Mouse (Mus musculus): Measurements from ENCODE around the gene Tmem206.

Tmem206 gene

GRCm38 (mm10) chr1:191356936-191357335, 31.2 kb downstream of the Tmem206 start:
- DNase-seq, result no peak

- no peak for DNase-seq
Observed at GRCm38 (mm10) chr1:191359478-191359877, 33.8 kb downstream of the Tmem206 start.

- no peak for DNase-seq
Observed at GRCm38 (mm10) chr1:191362412-191362811, 36.7 kb downstream of the Tmem206 start.

- DNase-seq, result peak; percentile 65 to 71
Observed at GRCm38 (mm10) chr1:191364477-191364876, 38.8 kb downstream of the Tmem206 start.

GRCm38 (mm10) chr1:191368193-191368592, 42.5 kb downstream of the Tmem206 start:
- no peak for DNase-seq

- DNase-seq, result no peak
Observed at GRCm38 (mm10) chr1:191369140-191369539, 43.4 kb downstream of the Tmem206 start.

GRCm38 (mm10) chr1:191374993-191375643, 49.4 kb downstream of the Tmem206 start:
- DNase-seq, result no peak

- no peak for DNase-seq
Observed at GRCm38 (mm10) chr1:191375644-191375998, 49.9 kb downstream of the Tmem206 start.

GRCm38 (mm10) chr1:191378080-191378479, 52.4 kb downstream of the Tmem206 start:
- no peak for DNase-seq

GRCm38 (mm10) chr1:191380843-191381242, 55.1 kb downstream of the Tmem206 start:
- no peak for DNase-seq

GRCm38 (mm10) chr1:191381955-191382736, 56.4 kb downstream of the Tmem206 start:
- DNase-seq, result no peak

GRCm38 (mm10) chr1:191384786-191385430, 59.2 kb downstream of the Tmem206 start:
- no peak for DNase-seq

GRCm38 (mm10) chr1:191391311-191391710, 65.6 kb downstream of the Tmem206 start:
- DNase-seq, result peak; percentile 64 to 70

GRCm38 (mm10) chr1:191393536-191393935, 67.8 kb downstream of the Tmem206 start:
- no peak for DNase-seq

- no peak for DNase-seq
Observed at GRCm38 (mm10) chr1:191394126-191394525, 68.4 kb downstream of the Tmem206 start.

- DNase-seq, result no peak
Observed at GRCm38 (mm10) chr1:191395200-191395599, 69.5 kb downstream of the Tmem206 start.

GRCm38 (mm10) chr1:191395871-191396433, 70.2 kb downstream of the Tmem206 start:
- peak; percentile 72 to 77 for DNase-seq

- DNase-seq, result peak; percentile 64 to 76
Observed at GRCm38 (mm10) chr1:191396446-191396845, 70.7 kb downstream of the Tmem206 start.

GRCm38 (mm10) chr1:191396897-191397849, 71.5 kb downstream of the Tmem206 start:
- peak; percentile 98 to 99 for DNase-seq

All from B cell, adult 2 months (primary cell).